Comparison of ENCODE assay signal across 8 mouse cellular contexts in genomic region chr11:51858528-51859051, GRCm38 (mm10). TPM values are rescaled to one million over a fixed set of nuclear protein-coding genes. Genes with fewer than 3 reads are reported as not detected.
A peak's percentile ranks its signal among the peaks of the same experiment; 100 is the strongest.
DNase-seq lines count a peak whose midpoint lies in the region; ATAC-seq and TF ChIP-seq lines count a peak whose summit lies in the region.

No protein-coding gene starts in this region.

- under 1% methylated on average over 26 of the region's 28 CpGs for WGBS in heart, embryonic 13.5 days
- 0% methylated on average over 27 of the region's 28 CpGs for WGBS in kidney, postnatal 0 days
- WGBS in liver, adult 2 months = 0% methylated on average over 28 of the region's 28 CpGs

- H3K9me3 ChIP-seq in heart, embryonic 13.5 days = no peaks in the 10 kb centered on the region
- H3K9me3 ChIP-seq in kidney, postnatal 0 days (replicated peaks; ENCODE audit: low read length) = no peaks in the 10 kb centered on the region

- 0 out of 2 replicates have a peak, but pooled peaks have one; percentile 2 for TF ChIP-seq CTCF in kidney, postnatal 0 days (IDR thresholded peaks at IDR 0.05; ENCODE audit: low read depth)
- TF ChIP-seq CTCF in liver, adult 2 months (IDR thresholded peaks at IDR 0.05; ENCODE audit: low read depth, low read length) = no peak

- ATAC-seq in erythroblast, adult 5-6 weeks (replicated peaks; ENCODE audit: low FRiP score, poor library complexity, severe bottlenecking) = peak; percentile 40
- ATAC-seq in heart, embryonic 13.5 days (ENCODE audit: extremely low read depth, insufficient number of reproducible peaks, low FRiP score, low TSS enrichment) = no peak
- ATAC-seq in kidney, postnatal 0 days (replicated peaks; ENCODE audit: low FRiP score, low read depth) = no peak
- peak; percentile 20 for ATAC-seq in monocyte, adult 5-6 weeks (replicated peaks; ENCODE audit: insufficient number of reproducible peaks, low FRiP score, low TSS enrichment, poor library complexity, severe bottlenecking)

- H3K4me2 ChIP-seq in heart, embryonic 13.5 days = peak overlapping the region; percentile 99
- H3K4me2 ChIP-seq in kidney, postnatal 0 days (ENCODE audit: low read length) = peak overlapping the region; percentile 99

- H3K79me2 ChIP-seq in liver, adult 2 months (ENCODE audit: control insufficient read depth, insufficient read depth, low read length) = peaks cover 4% of the 10 kb centered on the region; the same call in 1 of the 2 replicates

- peaks cover 26% of the 10 kb centered on the region for H3K4me1 ChIP-seq in heart, embryonic 13.5 days
- peaks cover 18% of the 10 kb centered on the region for H3K4me1 ChIP-seq in kidney, postnatal 0 days (replicated peaks; ENCODE audit: insufficient read depth, low read length)
- H3K4me1 ChIP-seq in liver, adult 2 months (ENCODE audit: control insufficient read depth, insufficient read depth, low read length) = peaks cover 18% of the 10 kb centered on the region

- H3K36me3 ChIP-seq in heart, embryonic 13.5 days = no peaks in the 10 kb centered on the region
- H3K36me3 ChIP-seq in kidney, postnatal 0 days (ENCODE audit: insufficient read depth, low read length) = no peaks in the 10 kb centered on the region
- no peaks in the 10 kb centered on the region for H3K36me3 ChIP-seq in liver, adult 2 months (ENCODE audit: control insufficient read depth, insufficient read depth, low read length)
- no peaks in the 10 kb centered on the region for H3K36me3 ChIP-seq in splenic B cell, adult 2 months (ENCODE audit: control insufficient read depth, insufficient read depth, low read length, poor library complexity, severe bottlenecking)

- H3K4me3 ChIP-seq in heart, embryonic 13.5 days = peak overlapping the region; percentile 69
- peak overlapping the region; percentile 80 for H3K4me3 ChIP-seq in kidney, postnatal 0 days (replicated peaks; ENCODE audit: low read depth, low read length)
- peak overlapping the region; percentile 75 for H3K4me3 ChIP-seq in liver, adult 2 months (ENCODE audit: insufficient read depth, low read depth, low read length)

- H3K27ac ChIP-seq in heart, embryonic 13.5 days (replicated peaks) = peak overlapping the region; percentile 80
- H3K27ac ChIP-seq in kidney, postnatal 0 days = peak overlapping the region; percentile 91
- peak overlapping the region; percentile 78 for H3K27ac ChIP-seq in liver, adult 2 months (replicated peaks; ENCODE audit: insufficient read depth, low read depth, low read length)

- H3K27me3 ChIP-seq in heart, embryonic 13.5 days (replicated peaks) = peaks cover 26% of the 10 kb centered on the region
- no peaks in the 10 kb centered on the region for H3K27me3 ChIP-seq in kidney, postnatal 0 days (ENCODE audit: insufficient read depth, low read length)
- H3K27me3 ChIP-seq in liver, adult 2 months (ENCODE audit: control insufficient read depth, insufficient read depth, low read length) = no peaks in the 10 kb centered on the region
- no peaks in the 10 kb centered on the region for H3K27me3 ChIP-seq in splenic B cell, adult 2 months (ENCODE audit: control insufficient read depth, insufficient read depth, low read length, poor library complexity, severe bottlenecking)

- DNase-seq in 3134 (ENCODE audit: extremely low read depth, insufficient read length, low spot score) = peak; percentile 89
- peak; percentile 45 to 54 for DNase-seq in adrenal gland, postnatal 4 days (ENCODE audit: low spot score in 2 of 2)
- peak; percentile 66 for DNase-seq in kidney, postnatal 0 days (ENCODE audit: low spot score)
- peak; percentile 66 for DNase-seq in liver, adult 2 months (ENCODE audit: extremely low read depth, low read depth, low spot score)
- peak; percentile 60 for DNase-seq in splenic B cell, adult 2 months (ENCODE audit: low read depth, low spot score)

- H3K9ac ChIP-seq in heart, embryonic 13.5 days = peak overlapping the region; percentile 85
- H3K9ac ChIP-seq in kidney, postnatal 0 days (ENCODE audit: low read depth, low read length) = peak overlapping the region; percentile 79
- peak overlapping the region; percentile 66 for H3K9ac ChIP-seq in liver, adult 2 months (ENCODE audit: low read depth, low read length)

- 0 out of 2 replicates have a peak, but pooled peaks have one; percentile 8 for TF ChIP-seq POLR2A in liver, adult 2 months (IDR thresholded peaks at IDR 0.05; ENCODE audit: extremely low read depth, insufficient read depth, low read length)

RNA-seq across cellular contexts. Expression of gene Jade2, which starts 1.1 kb away (rescaled TPM):
- 10 to 100 TPM; 16.0 to 16.2 TPM for total RNA-seq in adrenal gland, postnatal 4 days (2021)
- total RNA-seq in erythroblast, adult 5-6 weeks (2015; ENCODE audit: low replicate concordance) = 1.7 and 3.8 TPM in 2 replicates
- total RNA-seq in erythroblast, adult 5-6 weeks (2017; ENCODE audit: low replicate concordance) = 2.4 and 2.6 TPM in 2 replicates
- 0.60 and 0.78 TPM in 2 replicates for polyA plus RNA-seq in heart, embryonic 13.5 days (2015; fragmentation: Nextera tagmentation; extraction: Ambion mirVana)
- polyA plus RNA-seq in kidney, postnatal 0 days (2015; fragmentation: Nextera tagmentation; extraction: Ambion mirVana) = 1.0 and 1.2 TPM in 2 replicates
- total RNA-seq in liver, adult 2 months (2014; rRNA removed) = 2.7 and 3.7 TPM in 2 replicates
- 3.6 and 4.1 TPM in 2 replicates for polyA plus RNA-seq in liver, adult 2 months (2012; rRNA removed)
- 33.1 to 54.1 TPM (median 36.5 TPM) in 3 replicates for total RNA-seq in monocyte, adult 5-6 weeks (2017)

Comparison
In these comparisons a context has a peak if more than half of its experiments do, and no peak if none do; other contexts are left out.
1. ATAC-seq: peak in erythroblast, adult 5-6 weeks (single experiment) and monocyte, adult 5-6 weeks (single experiment); none in heart, embryonic 13.5 days (single experiment) and kidney, postnatal 0 days (single experiment).
2. Peak in every context shown above with its lines, with median percentiles within 50 percentile points of each other: DNase-seq, H3K27ac ChIP-seq, H3K4me3 ChIP-seq and H3K9ac ChIP-seq.